Mouse (Mus musculus) left cerebral cortex, adult 11 months (tissue): Measurements from ENCODE around the gene Emc3.
A peak's percentile ranks its signal among the peaks of the same experiment; 100 is the strongest.

ENCODE experiments used
- DNase-seq: peaks from one replicate; pipeline ENCODE4 v3.0.0; 2022; ENCODE audit warnings: low spot score

Emc3 gene

DNA sequence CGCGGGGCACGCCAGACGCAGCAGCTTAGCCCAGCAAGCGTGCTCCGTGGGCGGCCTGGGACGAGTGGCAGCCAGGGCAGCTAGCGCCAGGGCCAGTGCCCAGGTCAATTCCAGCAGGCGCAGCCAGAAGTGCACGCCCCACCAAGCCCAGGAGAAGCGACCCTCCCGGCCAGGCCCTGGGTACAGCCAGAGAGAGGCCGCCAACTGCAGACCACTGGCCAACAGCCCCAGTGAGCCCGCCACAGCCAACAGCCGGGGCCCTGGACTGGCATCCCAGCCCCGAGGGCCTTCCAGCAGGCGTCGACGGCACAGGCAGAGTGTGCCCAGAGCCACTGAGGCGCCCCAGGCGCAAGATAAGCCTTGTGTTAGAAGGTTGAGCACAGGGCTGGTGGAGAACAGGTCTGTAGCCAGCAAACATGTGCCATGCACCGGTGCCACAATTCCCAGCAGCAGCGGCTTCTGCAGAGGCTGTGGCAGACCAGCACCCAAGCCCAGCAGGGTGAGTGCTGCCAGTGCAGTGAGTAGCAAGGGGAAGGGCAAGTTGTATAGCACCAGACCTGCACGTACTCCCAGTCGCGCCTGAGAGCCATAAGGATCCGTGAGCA is 36.3 kb downstream of the Emc3 start:
- DNase-seq = no peak

DNA sequence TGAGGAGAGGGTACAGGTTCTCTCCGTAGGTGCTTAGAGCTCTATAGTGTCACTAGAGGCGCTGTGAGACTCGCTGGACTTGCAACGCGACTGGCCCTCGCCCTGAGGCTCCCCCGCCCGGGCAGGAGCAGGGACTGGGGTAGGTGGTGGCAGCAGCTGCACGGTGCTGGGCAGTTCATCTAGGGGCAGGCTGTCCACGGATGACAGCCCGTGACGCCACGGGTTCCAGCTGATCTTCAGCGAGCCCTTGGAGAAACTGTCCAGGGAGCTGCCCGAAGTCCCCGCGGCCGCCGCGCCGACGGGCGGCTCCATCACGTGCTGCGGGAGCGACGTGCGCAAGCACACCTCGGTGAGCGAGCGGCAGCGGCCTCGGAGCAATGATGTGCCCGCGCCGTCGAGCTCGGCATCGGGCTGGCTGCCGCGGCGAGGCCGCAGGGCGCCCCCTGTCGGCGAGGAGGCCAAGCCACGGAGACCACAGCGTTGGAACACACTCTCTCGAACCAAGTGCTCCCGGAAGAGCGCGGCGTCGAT is 37.1 kb downstream of the Emc3 start:
- DNase-seq = no peak

DNA sequence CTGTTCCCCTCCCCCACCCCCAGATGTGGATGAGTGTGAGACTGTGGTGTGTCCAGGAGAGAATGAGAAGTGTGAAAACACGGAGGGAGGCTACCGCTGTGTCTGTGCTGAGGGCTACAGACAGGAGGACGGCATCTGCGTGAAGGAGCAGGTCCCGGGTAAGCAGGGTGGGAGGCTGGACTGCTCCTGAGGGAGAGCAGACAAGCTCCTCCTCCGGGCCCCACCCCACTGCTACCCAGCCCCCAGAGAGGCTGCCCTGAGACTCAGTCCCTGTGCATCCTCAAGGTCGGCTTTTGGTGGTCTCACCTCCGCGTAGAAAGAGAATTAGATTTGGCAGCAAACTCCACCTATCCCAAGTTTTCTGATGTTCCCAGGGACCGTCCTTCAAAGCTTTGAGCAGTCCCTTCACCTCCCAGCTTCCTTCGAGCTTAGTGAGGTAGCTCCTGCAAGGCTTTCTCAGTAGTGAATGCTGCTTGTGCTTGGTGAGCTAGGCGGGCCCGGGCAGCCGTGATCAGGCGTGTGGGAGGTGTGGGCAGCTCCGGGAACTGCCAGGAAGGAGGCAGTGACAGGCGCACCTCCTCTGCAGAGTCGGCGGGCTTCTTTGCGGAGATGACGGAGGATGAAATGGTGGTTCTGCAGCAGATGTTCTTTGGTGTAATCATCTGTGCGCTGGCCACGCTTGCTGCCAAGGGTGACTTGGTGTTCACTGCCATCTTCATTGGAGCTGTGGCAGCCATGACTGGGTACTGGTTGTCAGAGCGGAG is 39.2 kb downstream of the Emc3 start:
- DNase-seq = peak; percentile 61

DNA sequence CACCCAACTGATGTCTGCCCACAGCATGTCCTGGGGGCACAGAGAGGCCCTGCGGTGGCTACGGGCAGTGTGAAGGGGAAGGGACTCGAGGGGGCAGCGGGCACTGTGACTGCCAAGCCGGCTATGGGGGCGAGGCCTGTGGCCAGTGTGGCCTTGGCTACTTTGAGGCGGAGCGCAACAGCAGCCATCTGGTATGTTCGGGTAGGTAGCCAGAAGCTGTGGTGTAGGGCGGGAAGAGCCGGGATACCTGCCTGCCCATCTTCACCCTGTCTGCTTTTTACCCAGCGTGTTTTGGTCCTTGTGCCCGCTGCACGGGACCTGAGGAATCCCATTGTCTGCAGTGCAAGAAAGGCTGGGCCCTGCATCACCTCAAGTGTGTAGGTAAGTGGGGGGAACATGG is 42.0 kb downstream of the Emc3 start:
- DNase-seq = no peak

DNA sequence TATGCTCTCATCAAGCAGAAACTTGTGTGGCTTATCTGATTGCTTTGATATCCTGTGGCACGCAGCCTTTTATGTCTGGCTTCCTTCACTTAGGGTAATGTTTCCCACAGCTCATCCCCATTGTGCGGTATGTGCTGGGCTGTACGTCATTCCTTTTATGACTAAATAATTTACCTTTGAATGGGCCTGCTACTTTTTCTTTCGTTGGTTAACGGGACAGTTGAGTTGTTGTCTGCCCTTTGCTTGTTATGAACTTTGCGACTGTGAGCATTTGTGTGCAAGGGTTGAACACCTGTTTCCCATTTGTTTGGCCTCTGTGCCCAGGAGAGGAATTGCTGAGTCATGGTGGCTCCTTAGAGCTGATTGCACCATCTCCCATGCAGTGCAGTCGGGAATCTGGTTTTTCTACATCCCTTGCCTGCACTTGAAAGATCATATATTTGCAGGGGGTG is 44.3 kb downstream of the Emc3 start:
- DNase-seq = no peak

DNA sequence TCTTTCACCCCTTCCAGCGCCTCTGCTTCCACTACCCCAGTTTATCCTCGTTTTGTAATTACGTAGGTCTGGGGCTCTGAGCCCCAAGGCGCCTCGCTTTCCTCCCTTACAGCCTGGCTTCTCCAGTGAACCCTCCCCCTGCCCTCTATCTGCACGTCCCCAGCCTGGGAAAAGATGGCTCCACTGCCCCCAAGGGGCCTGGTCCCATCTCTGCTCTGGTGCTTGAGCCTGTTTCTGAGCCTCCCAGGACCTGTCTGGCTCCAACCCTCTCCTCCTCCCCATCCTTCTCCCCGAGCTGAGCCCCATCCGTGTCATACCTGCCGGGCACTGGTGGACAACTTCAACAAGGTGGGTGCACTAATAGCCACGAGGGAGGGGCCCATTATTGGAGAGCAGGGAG is 47.7 kb downstream of the Emc3 start:
- no peak for DNase-seq

DNA sequence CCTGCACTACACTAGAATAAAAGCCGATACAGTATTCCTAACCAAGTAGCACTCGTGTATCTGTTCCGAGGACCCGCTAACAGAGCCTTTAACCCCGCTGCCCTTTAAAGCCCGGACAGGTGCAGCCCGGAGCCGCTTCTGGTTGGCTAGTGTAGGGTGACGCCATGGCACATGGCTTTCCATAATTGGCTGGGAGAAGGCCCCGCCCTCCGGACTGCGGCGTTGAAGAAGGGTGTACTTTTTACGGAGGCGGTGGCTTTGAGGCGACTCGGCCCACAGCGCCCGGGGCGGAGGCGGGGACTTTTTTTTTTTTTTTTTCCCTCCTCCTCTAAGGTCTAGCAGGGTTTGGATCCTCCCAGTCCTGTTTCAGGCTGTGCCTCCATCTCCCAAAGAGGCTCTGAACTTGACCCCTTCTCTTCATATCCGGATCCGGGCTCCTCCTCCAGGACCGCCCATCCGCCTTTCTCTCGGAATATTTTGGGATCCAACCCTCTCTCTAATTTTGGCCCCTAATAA is 48.3 kb downstream of the Emc3 start, which contains the start of gene Creld1:
Gene Creld1 (plus strand): TSS at position 198 of the 516 bp plus-strand sequence.
- DNase-seq = peak; percentile 88

DNA sequence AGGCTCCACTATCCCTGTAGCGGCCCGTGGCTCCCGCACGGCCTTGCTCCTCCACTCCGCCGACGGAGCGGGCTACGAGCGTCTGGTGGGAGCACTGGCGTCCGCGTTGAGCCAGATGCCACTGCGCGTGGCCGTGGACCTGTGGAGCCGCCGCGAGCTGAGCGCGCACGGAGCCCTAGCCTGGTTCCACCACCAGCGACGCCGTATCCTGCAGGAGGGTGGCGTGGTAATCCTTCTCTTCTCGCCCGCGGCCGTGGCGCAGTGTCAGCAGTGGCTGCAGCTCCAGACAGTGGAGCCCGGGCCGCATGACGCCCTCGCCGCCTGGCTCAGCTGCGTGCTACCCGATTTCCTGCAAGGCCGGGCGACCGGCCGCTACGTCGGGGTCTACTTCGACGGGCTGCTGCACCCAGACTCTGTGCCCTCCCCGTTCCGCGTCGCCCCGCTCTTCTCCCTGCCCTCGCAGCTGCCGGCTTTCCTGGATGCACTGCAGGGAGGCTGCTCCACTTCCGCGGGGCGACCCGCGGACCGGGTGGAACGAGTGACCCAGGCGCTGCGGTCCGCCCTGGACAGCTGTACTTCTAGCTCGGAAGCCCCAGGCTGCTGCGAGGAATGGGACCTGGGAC is 48.9 kb downstream of the Emc3 start:
- no peak for DNase-seq

DNA sequence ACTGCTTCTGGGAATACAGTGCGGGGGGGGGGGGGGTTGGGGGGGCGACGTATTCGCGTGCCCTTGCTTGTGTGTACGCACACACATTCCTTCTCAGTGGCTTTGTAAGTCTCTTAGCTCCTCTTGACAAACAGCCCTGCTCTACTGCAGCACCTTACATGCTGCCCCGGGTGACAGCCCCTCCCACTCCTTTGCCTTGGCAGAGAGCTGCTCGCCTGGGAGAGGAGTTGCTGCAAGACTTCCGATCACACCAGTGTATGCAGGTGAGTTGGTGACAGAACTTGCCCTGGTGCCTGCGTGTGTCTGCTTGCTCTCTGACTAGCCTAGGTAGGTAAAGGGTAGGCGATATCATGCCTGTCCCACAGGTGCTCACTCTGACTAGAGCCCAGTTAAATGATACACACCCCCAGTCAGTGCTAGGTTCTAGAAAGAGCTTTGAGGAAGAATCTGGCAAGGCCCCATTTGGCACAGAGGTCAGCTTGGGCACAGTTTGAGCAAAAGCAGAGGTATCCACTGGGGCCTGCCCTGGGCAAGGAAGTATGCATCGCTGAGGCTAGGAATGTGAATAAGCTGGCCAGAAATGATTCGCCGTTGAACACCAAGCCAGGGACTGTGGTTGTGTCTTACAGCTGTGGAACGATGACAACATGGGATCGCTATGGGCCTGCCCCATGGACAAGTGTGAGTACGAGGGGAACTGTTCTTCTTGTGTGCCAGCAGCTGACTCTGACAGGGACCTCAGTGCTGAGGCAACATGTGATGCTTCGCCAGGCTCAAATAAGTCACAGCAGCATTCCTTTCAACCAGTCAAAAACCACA is 50.7 kb downstream of the Emc3 start:
- no peak for DNase-seq

DNA sequence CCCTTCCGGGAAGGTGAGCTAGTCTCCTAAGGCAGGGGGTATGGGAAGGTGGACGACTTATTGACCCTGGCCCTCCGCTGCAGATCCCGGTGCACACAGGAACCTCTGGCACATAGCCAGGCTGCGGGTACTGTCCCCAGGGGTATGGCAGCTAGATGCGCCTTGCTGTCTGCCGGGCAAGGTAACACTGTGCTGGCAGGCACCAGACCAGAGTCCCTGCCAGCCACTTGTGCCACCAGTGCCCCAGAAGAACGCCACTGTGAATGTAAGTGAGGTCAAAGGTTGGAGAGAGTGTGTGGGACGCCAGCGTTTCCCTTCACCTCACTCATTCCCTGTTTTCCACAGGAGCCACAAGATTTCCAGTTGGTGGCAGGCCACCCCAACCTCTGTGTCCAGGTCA is 52.5 kb downstream of the Emc3 start:
- DNase-seq = no peak

DNA sequence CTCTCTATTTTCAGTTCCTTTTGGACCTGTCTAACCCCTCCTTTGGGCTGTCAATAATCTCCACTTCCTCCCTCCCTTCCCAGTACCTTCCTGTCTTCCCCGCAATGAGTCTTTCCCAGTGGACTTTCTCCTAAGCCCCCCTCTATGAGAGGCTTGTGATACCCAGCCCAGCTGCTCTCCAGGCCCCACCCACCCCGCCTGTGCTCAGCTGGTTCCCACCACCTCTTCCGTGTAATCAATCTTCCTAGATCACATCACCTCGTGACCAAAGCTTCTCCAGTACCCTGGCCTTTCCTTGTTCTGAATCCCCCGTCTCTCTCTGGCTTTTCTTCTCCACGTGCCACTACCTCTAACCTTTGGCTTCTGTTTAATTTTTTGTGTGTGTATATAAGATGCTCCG is 54.1 kb downstream of the Emc3 start:
- no peak for DNase-seq

DNA sequence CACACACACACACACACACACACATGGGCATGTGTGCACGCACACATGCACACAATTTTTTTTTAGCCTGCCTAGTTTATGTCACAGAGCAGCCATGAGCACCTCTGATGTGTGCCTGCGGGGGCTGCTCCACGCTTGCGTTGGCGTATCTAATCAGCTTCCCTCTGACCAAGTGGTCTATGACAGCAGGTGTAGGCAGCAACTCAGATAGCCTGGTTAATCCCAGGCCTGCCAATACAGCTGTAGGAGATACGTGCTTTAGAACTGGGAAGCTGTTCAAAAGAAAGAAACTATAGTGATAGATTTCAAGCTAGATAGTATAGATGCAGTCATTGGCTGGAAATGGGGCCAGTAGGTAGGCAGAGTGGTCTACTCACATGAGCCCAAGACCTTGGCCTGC is 57.7 kb downstream of the Emc3 start:
- DNase-seq = no peak

DNA sequence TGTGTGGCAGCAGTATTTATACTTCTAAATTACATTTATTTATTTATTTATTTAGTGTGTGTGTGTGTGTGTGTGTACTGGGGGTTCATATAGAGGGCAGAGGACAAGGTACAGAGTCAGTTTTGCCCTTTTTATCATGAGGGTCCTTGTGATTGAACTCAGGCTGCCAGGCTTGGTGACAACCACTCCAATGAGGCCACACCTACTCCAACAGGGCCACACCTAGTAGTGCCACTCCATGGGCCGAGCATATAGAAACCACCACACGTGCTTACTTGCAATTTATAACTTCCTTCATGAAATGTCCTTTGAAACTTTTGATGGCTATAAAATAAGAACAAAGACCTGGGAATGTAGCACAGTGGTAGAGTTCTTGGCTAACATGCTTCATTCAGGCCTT is 58.2 kb downstream of the Emc3 start:
- DNase-seq = no peak

DNA sequence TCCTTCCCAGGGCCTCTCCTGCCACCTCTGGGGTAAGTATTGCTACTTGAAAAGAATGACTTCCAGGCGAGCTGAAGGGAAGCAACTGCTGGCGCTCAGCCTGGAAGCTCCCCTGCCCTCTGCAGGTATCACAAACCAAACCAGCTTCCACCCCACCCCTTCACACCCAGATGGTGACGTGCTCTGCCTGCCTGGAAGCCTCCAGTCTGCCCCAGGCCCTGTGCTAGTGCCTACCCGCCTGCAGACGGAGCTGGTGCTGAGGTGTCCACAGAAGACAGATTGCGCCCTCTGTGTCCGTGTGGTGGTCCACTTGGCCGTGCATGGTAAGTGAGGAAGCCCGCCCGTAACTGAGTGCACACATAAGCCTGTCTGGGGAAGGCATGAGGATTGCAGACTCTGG is 59.4 kb downstream of the Emc3 start:
- DNase-seq = no peak

DNA sequence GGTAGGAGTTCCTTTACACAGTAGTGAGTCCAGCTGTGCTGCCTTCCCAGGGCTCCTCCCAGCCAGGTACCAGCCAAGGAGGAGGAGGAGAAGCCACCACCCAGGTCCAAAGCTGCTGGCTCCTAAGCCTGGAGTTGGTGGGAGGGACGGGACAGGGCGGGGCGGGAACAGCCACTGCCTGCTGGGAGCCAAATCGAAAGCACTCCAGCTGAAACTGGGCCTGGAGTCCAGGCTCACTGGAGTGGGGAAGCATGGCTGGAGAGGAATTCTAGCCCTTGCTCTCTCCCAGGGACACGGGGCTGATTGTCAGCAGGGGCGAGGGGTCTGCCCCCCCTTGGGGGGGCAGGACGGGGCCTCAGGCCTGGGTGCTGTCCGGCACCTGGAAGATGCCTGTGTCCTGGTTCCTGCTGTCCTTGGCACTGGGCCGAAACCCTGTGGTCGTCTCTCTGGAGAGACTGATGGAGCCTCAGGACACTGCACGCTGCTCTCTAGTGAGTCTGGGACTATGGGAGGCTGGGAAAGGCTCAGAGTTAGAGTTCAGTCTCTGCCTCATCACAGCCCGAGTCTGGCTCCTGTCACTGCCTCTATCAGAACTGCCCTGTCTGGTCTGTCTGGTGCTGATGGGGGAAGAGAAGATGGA is 60.0 kb downstream of the Emc3 start, which contains the start of gene Il17rc:
Gene Il17rc (plus strand): TSS at position 131 of the 640 bp plus-strand sequence.
- DNase-seq = no peak

DNA sequence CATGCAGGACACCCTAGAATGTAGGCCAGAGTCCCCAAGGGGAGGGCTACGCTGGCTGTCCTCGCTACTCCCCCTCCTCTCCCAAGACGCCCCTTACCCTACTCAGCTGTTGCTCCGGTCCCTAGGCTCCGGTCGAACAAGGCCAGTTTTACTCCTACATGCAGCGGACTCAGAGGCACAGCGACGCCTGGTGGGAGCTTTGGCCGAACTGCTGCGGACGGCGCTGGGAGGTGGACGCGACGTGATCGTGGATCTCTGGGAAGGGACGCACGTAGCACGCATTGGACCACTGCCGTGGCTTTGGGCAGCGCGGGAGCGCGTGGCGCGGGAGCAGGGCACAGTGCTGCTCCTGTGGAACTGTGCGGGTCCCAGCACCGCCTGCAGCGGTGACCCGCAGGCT is 62.0 kb downstream of the Emc3 start:
- no peak for DNase-seq

DNA sequence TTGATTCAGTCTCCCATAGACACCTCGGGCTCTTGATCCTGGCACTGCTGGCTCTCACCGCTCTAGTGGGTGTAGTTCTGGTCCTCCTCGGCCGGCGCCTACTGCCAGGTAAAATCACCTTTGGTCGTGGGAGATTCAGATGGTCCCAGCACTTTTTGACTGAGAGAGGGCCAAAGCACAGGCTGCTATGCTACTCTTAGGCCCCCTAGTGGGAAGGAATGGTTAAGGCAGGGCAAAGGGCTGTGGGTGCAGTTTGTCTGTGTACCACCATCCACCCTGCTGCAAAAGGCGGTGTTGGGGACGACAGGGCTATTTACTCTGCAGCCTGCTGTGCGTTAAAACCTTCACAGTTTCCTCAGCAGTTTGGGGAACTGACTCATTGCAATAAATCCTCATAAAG is 62.4 kb downstream of the Emc3 start:
- DNase-seq = no peak

DNA sequence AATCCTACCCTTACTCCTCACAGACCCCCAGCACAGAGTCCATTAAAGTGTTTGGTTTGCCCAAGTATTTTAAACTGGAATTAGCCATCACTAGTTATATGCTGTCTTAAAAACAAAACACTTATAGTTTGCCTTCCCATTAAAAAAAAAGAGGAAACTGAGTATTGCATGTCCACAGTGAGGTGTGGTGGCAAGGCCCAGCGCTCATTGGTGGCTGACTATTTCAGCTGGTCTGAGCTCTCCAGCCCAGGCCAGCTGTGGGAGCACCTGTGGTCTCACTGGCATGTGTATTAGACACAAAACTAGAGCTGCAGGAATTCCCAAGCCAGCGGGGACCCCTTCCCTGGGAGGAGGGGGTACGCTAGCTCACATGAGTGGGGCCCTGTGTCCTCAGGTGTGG is 62.9 kb downstream of the Emc3 start:
- no peak for DNase-seq

DNA sequence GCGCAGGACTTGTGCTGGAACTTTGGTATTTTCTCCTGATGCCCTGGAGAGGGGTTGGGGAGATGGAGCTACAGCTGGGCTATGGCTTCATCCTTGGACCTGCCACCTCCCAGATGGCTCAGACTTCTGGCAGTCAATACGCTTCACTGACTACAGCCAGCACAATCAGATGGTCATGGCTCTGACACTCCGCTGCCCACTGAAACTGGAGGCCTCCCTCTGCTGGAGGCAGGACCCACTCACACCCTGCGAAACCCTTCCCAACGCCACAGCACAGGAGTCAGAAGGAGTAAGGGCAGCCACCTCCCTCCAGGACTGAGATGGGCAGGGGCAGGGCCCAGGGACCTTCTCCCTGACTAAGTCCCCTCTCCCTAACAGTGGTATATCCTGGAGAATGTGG is 65.8 kb downstream of the Emc3 start:
- no peak for DNase-seq
